10 mouse cellular contexts compared by ENCODE assay signal in genomic region chr1:160286400-160287057, GRCm38 (mm10).
DNase-seq lines count a peak whose midpoint lies in the region; ATAC-seq lines count a peak whose summit lies in the region.
"Had no signal": no experiment of that assay in that cellular context is flagged by ENCODE, and none has a peak within 500 bp of the region (broad histone marks: within the 10 kb centered on the region; RNA-seq: fewer than 3 reads in every experiment).

No protein-coding gene starts in this region.

- H3K9ac ChIP-seq in hindbrain, embryonic 13.5 days = no peak overlapping the region
- H3K9ac ChIP-seq in midbrain, embryonic 16.5 days (ENCODE audit: low read depth, low read length) = 0 out of 2 replicates have a peak overlapping the region, but pooled peaks have one; percentile 4
- H3K9ac ChIP-seq: liver, embryonic 15.5 days had no signal

- no peak overlapping the region for H3K4me3 ChIP-seq in hindbrain, embryonic 13.5 days
- H3K4me3 ChIP-seq in midbrain, embryonic 16.5 days (ENCODE audit: low read depth, low read length) = no peak overlapping the region
- H3K4me3 ChIP-seq: liver, embryonic 15.5 days had no signal

- peak overlapping the region; percentile 82 for H3K27ac ChIP-seq in hindbrain, embryonic 13.5 days
- H3K27ac ChIP-seq in midbrain, embryonic 16.5 days (ENCODE audit: low read length) = peak overlapping the region; percentile 69
- H3K27ac ChIP-seq: liver, embryonic 15.5 days had no signal

- 55% methylated on average over 7 of the region's 7 CpGs for WGBS in hindbrain, embryonic 13.5 days
- WGBS in midbrain, embryonic 16.5 days = 40% methylated on average over 7 of the region's 7 CpGs

- DNase-seq in layer of hippocampus, adult 18-20 months (ENCODE audit: low spot score in 2 of 2) = peak; percentile 57 to 83
- DNase-seq in layer of hippocampus, postnatal 10 days (ENCODE audit: low spot score in 2 of 2) = no peak
- peak; percentile 67 for DNase-seq in cerebellum, adult 8-10 months
- DNase-seq in kidney, postnatal 10 days = no peak
- DNase-seq in gastrocnemius, postnatal 36 days = no peak
- no peak for DNase-seq in adrenal gland, postnatal 4 days (ENCODE audit: low spot score in 2 of 2)

- H3K36me3 ChIP-seq in hindbrain, embryonic 13.5 days = no peaks in the 10 kb centered on the region
- H3K36me3 ChIP-seq in midbrain, embryonic 16.5 days (ENCODE audit: control insufficient read depth, insufficient read depth, low read length) = no peaks in the 10 kb centered on the region
- H3K36me3 ChIP-seq: liver, embryonic 15.5 days had no signal

- peaks cover 11% of the 10 kb centered on the region for H3K4me1 ChIP-seq in hindbrain, embryonic 13.5 days (replicated peaks)
- H3K4me1 ChIP-seq in midbrain, embryonic 16.5 days (ENCODE audit: control insufficient read depth, insufficient read depth, low read length) = peaks cover 10% of the 10 kb centered on the region

- no peaks in the 10 kb centered on the region for H3K9me3 ChIP-seq in hindbrain, embryonic 13.5 days
- no peaks in the 10 kb centered on the region for H3K9me3 ChIP-seq in midbrain, embryonic 16.5 days (replicated peaks; ENCODE audit: control insufficient read depth, low read length, poor library complexity, severe bottlenecking)
- H3K9me3 ChIP-seq: liver, embryonic 15.5 days had no signal

- H3K4me2 ChIP-seq in hindbrain, embryonic 13.5 days = peak overlapping the region; percentile 29
- 0 out of 2 replicates have a peak overlapping the region, but pooled peaks have one; percentile 2 for H3K4me2 ChIP-seq in midbrain, embryonic 16.5 days (ENCODE audit: low read length)
- H3K4me2 ChIP-seq: liver, embryonic 15.5 days had no signal

- H3K27me3 ChIP-seq in hindbrain, embryonic 13.5 days = no peaks in the 10 kb centered on the region
- H3K27me3 ChIP-seq in midbrain, embryonic 16.5 days (ENCODE audit: control insufficient read depth, insufficient read depth, low read depth, low read length) = no peaks in the 10 kb centered on the region
- H3K27me3 ChIP-seq: liver, embryonic 15.5 days had no signal

- 0 out of 2 replicates have a peak, but pooled peaks have one; percentile 53 for ATAC-seq in hindbrain, embryonic 13.5 days (ENCODE audit: low FRiP score)
- peak; percentile 49; the same call in 1 of the 2 replicates for ATAC-seq in midbrain, embryonic 16.5 days
- ATAC-seq: activated CD4-positive, CD25-positive, alpha-beta regulatory T cell, adult 4 months had no signal

- intact Hi-C loops in gastrocnemius, postnatal 36 days (cut with DNase I) = no loop called here

Comparison
In these comparisons a context has a peak if more than half of its experiments do, and no peak if none do; other contexts are left out.
1. DNase-seq: peak in layer of hippocampus, adult 18-20 months (2 of 2) and cerebellum, adult 8-10 months (single experiment); none in layer of hippocampus, postnatal 10 days (0 of 2), kidney, postnatal 10 days (single experiment), gastrocnemius, postnatal 36 days (0 of 2) and adrenal gland, postnatal 4 days (0 of 2).